Mouse (Mus musculus) stomach, postnatal 0 days (tissue): ENCODE results near the gene Samd4b. TPM values are rescaled to one million over a fixed set of nuclear protein-coding genes. Genes with fewer than 3 reads are reported as not detected.

Source experiments
- ATAC-seq: fragments of 200-750 bp; cut with Nextera tagmentation; 2 replicates; pipeline ENCODE4 v1.8.0; 2017; ENCODE audit not compliant: low FRiP score, low TSS enrichment
- DNase-seq: peaks from one replicate; pipeline ENCODE4 v3.0.0-alpha.2; 2016; ENCODE audit warnings: low spot score
- H3K27ac ChIP-seq: fragments of 300-500 bp; sonication (generic); replicated peaks from 2 replicates; pipeline ENCODE4 v1.5.1; 2014; ENCODE audit warnings: mild to moderate bottlenecking, control low read depth
- H3K27me3 ChIP-seq: fragments of 300-500 bp; sonication (generic); 2 replicates; pipeline ENCODE4 v1.6.1; 2014; ENCODE audit warnings: low read length; ENCODE audit not compliant: control insufficient read depth, insufficient read depth
- H3K36me3 ChIP-seq: fragments of 300-500 bp; sonication (generic); 2 replicates; pipeline ENCODE4 v1.6.1; 2014; ENCODE audit warnings: low read length, mixed read lengths; ENCODE audit not compliant: control insufficient read depth, insufficient read depth
- H3K4me1 ChIP-seq: fragments of 300-500 bp; sonication (generic); replicated peaks from 2 replicates; pipeline ENCODE4 v1.6.1; 2014; ENCODE audit warnings: antibody characterized with exemption; ENCODE audit not compliant: control insufficient read depth, insufficient read depth
- H3K4me2 ChIP-seq: fragments of 300-500 bp; sonication (generic); replicated peaks from 2 replicates; pipeline ENCODE4 v1.6.1; 2014; ENCODE audit warnings: low read depth, mild to moderate bottlenecking, control low read depth, moderate library complexity
- H3K4me3 ChIP-seq: fragments of 300-500 bp; sonication (generic); 2 replicates; pipeline ENCODE4 v1.5.1; 2014; ENCODE audit warnings: low read depth, low read length, control low read depth
- H3K9ac ChIP-seq: fragments of 300-500 bp; sonication (generic); 2 replicates; pipeline ENCODE4 v1.6.1; 2014; ENCODE audit warnings: mild to moderate bottlenecking, low read length, control low read depth, mixed read lengths
- H3K9me3 ChIP-seq: fragments of 300-500 bp; sonication (generic); 2 replicates; pipeline ENCODE4 v1.6.1; 2016; ENCODE audit warnings: low read length; ENCODE audit not compliant: control insufficient read depth
- CTCF ChIP-seq: IDR thresholded peaks from 2 replicates; pipeline ENCODE4 v1.5.1; 2016; ENCODE audit warnings: antibody characterized with exemption, low read depth, mild to moderate bottlenecking, moderate library complexity
- EP300 ChIP-seq: optimal IDR thresholded peaks from 2 replicates; pipeline ENCODE3; 2016; ENCODE audit warnings: antibody characterized with exemption
- WGBS: fragments of 180-500 bp; shearing (Covaris S2); extraction: QIAGEN DNeasy Blood & Tissue Kit; methylation state at CpG from one replicate; pipeline ENCODE4 v1.1.7; 2014; 5-methylcytosine and 5-hydroxymethylcytosine counted together
- polyA plus RNA-seq: library from polyadenylated mRNA; unstranded; fragments of >200 nt; fragmentation: Nextera tagmentation; extraction: Ambion mirVana; gene quantifications from 2 replicates; pipeline ENCODE4 v1.2.1, GENCODE M21; 2015

The Samd4b gene
- polyA plus RNA-seq, 1 experiment from 2014 or later: 9.8 TPM

- H3K9ac ChIP-seq: peak overlapping the region; percentile 95
- no peak for TF ChIP-seq EP300
- peak; percentile 82 for TF ChIP-seq CTCF
- H3K4me2 ChIP-seq: peak overlapping the region; percentile 72
- no peaks in the 10 kb centered on the region for H3K27me3 ChIP-seq
- H3K4me3 ChIP-seq: peak overlapping the region; percentile 79
- H3K4me1 ChIP-seq: no peaks in the 10 kb centered on the region; the same call in 1 of the 2 replicates
- ATAC-seq: peak; percentile 98
- peak overlapping the region; percentile 89 for H3K27ac ChIP-seq
- under 1% methylated on average over 49 of the region's 64 CpGs for WGBS
- peak; percentile 100 for DNase-seq
- H3K9me3 ChIP-seq: no peaks in the 10 kb centered on the region
- H3K36me3 ChIP-seq: no peaks in the 10 kb centered on the region; the same call in 1 of the 2 replicates
Observed at GRCm38 (mm10) chr7:28436271-28436904, 161.6 kb downstream of the Samd4b start.

- no peak for TF ChIP-seq CTCF
- TF ChIP-seq EP300: no peak
- Histone ChIP-seq H3K4me2 (peak overlapping the region; percentile 95), H3K27ac (peak overlapping the region; percentile 85), H3K36me3 (no peaks in the 10 kb centered on the region; the same call in 1 of the 2 replicates), H3K27me3 (no peaks in the 10 kb centered on the region), H3K9me3 (no peaks in the 10 kb centered on the region), H3K4me1 (no peaks in the 10 kb centered on the region; the same call in 1 of the 2 replicates), H3K4me3 (peak overlapping the region; percentile 79), H3K9ac (peak overlapping the region; percentile 95)
- under 1% methylated on average over 7 of the region's 70 CpGs for WGBS
- ATAC-seq (peak; percentile 21), DNase-seq (no peak)
Observed at GRCm38 (mm10) chr7:28435660-28436259, 162.2 kb downstream of the Samd4b start.

GRCm38 (mm10) chr7:28432252-28432651, 165.7 kb downstream of the Samd4b start:
- H3K27ac ChIP-seq: no peak overlapping the region
- H3K27me3 ChIP-seq: no peaks in the 10 kb centered on the region
- H3K9ac ChIP-seq: no peak overlapping the region
- 89% methylated on average over 2 of the region's 2 CpGs for WGBS
- H3K4me3 ChIP-seq: no peak overlapping the region
- no peaks in the 10 kb centered on the region for H3K9me3 ChIP-seq
- ATAC-seq (no peak), DNase-seq (no peak)
- no peak overlapping the region for H3K4me2 ChIP-seq
- no peak for TF ChIP-seq EP300
- TF ChIP-seq CTCF: no peak
- no peaks in the 10 kb centered on the region; the same call in 1 of the 2 replicates for H3K4me1 ChIP-seq
- H3K36me3 ChIP-seq: no peaks in the 10 kb centered on the region; the same call in none of the 2 replicates

- no peak for TF ChIP-seq CTCF
- TF ChIP-seq EP300: no peak
Observed at GRCm38 (mm10) chr7:28430512-28430911, 167.4 kb downstream of the Samd4b start.

GRCm38 (mm10) chr7:28427738-28428137, 170.2 kb downstream of the Samd4b start:
- H3K36me3 ChIP-seq: peaks cover 10% of the 10 kb centered on the region
- no peak overlapping the region for H3K27ac ChIP-seq
- ATAC-seq (no peak), DNase-seq (no peak)
- no peaks in the 10 kb centered on the region for H3K27me3 ChIP-seq
- H3K4me3 ChIP-seq: no peak overlapping the region
- H3K4me1 ChIP-seq: no peaks in the 10 kb centered on the region
- no peak overlapping the region for H3K9ac ChIP-seq
- H3K4me2 ChIP-seq: no peak overlapping the region
- no peak for TF ChIP-seq CTCF
- TF ChIP-seq EP300: no peak
- no peaks in the 10 kb centered on the region for H3K9me3 ChIP-seq

More at GRCm38 (mm10) chr7:28430512-28430911, 167.4 kb downstream of the Samd4b start:
- no peaks in the 10 kb centered on the region; the same call in none of the 2 replicates for H3K36me3 ChIP-seq
- H3K27me3 ChIP-seq: no peaks in the 10 kb centered on the region
- no peak overlapping the region for H3K27ac ChIP-seq
- DNase-seq: no peak
- no peak overlapping the region for H3K4me2 ChIP-seq
- H3K4me3 ChIP-seq: no peak overlapping the region
- no peak overlapping the region for H3K9ac ChIP-seq
- no peaks in the 10 kb centered on the region; the same call in 1 of the 2 replicates for H3K4me1 ChIP-seq
- no peaks in the 10 kb centered on the region for H3K9me3 ChIP-seq
- no peak for ATAC-seq
- WGBS: 67% methylated on average over 1 of the region's 1 CpGs

GRCm38 (mm10) chr7:28423018-28423417, 174.9 kb downstream of the Samd4b start:
- Histone ChIP-seq H3K4me2 (no peak overlapping the region), H3K27me3 (no peaks in the 10 kb centered on the region), H3K9ac (no peak overlapping the region), H3K27ac (no peak overlapping the region), H3K9me3 (no peaks in the 10 kb centered on the region), H3K4me3 (no peak overlapping the region), H3K36me3 (peaks cover 13% of the 10 kb centered on the region), H3K4me1 (no peaks in the 10 kb centered on the region)
- ATAC-seq (no peak), DNase-seq (no peak)
- 90% methylated on average over 1 of the region's 1 CpGs for WGBS
- no peak for TF ChIP-seq EP300
- TF ChIP-seq CTCF: no peak
